Mouse (Mus musculus): Measurements from ENCODE around the gene Cep41. TPM values are rescaled to one million over a fixed set of nuclear protein-coding genes. Genes with fewer than 3 reads are reported as not detected.

The Cep41 gene
- polyA plus RNA-seq, 2 experiments, result 44.3 to 50.9 TPM

DNA sequence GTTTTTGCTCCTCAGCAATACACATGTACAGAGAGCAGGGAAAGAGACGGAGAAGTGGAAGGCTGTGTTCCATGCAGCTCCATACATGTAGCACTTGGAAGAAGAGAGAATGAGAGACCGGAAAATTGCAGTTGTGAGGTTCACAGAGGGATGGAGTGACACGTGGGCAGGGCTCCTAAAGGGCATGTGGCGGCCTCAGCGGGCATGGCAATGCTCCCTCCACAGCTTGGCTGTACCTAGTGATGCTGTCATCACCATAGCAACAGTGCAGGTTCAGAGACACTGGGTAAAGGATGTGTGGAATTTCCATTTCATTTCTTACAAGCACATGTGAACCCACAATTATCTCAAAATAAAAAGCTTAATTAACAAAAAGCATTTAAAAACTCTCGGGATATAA, 15.1 kb downstream of the Cep41 start:
- 71% methylated on average over 6 of the region's 6 CpGs for WGBS
- peak overlapping the region; percentile 70 for H3K27ac ChIP-seq (replicated peaks; ENCODE audit: low read depth, low read length)
- H3K9ac ChIP-seq (ENCODE audit: low read depth, low read length, severe bottlenecking), result no peak overlapping the region
- no peaks in the 10 kb centered on the region for H3K9me3 ChIP-seq (ENCODE audit: control insufficient read depth, low read length)
- no peaks in the 10 kb centered on the region for H3K27me3 ChIP-seq (ENCODE audit: control insufficient read depth, insufficient read depth, low read length)
- ATAC-seq (ENCODE audit: low FRiP score, low read depth) (no peak), DNase-seq (ENCODE audit: low spot score) (no peak)
- TF ChIP-seq POLR2A (IDR thresholded peaks at IDR 0.05; ENCODE audit: borderline replicate concordance, extremely low read depth, insufficient read depth, insufficient read length), result no peak
- no peak overlapping the region for H3K4me3 ChIP-seq (replicated peaks; ENCODE audit: low read length)
- peaks cover 67% of the 10 kb centered on the region for H3K4me1 ChIP-seq (ENCODE audit: control insufficient read depth, insufficient read depth, low read length)
- H3K36me3 ChIP-seq (ENCODE audit: control insufficient read depth, insufficient read depth, low read length), result no peaks in the 10 kb centered on the region
- H3K4me2 ChIP-seq (replicated peaks; ENCODE audit: low read depth, low read length, severe bottlenecking), result no peak overlapping the region

- no peaks in the 10 kb centered on the region for H3K36me3 ChIP-seq (ENCODE audit: control insufficient read depth, insufficient read depth, low read length)
- no peak overlapping the region for H3K9ac ChIP-seq (ENCODE audit: low read depth, low read length, severe bottlenecking)
- no peak for TF ChIP-seq POLR2A (IDR thresholded peaks at IDR 0.05; ENCODE audit: borderline replicate concordance, extremely low read depth, insufficient read depth, insufficient read length)
- DNase-seq (ENCODE audit: low spot score) (no peak), ATAC-seq (ENCODE audit: low FRiP score, low read depth) (no peak)
- peaks cover 67% of the 10 kb centered on the region for H3K4me1 ChIP-seq (ENCODE audit: control insufficient read depth, insufficient read depth, low read length)
- H3K27me3 ChIP-seq (ENCODE audit: control insufficient read depth, insufficient read depth, low read length), result no peaks in the 10 kb centered on the region
- H3K4me3 ChIP-seq (replicated peaks; ENCODE audit: low read length), result no peak overlapping the region
- H3K27ac ChIP-seq (replicated peaks; ENCODE audit: low read depth, low read length), result 0 out of 2 replicates have a peak overlapping the region, but pooled peaks have one; percentile 45
- no peaks in the 10 kb centered on the region for H3K9me3 ChIP-seq (ENCODE audit: control insufficient read depth, low read length)
- no peak overlapping the region for H3K4me2 ChIP-seq (replicated peaks; ENCODE audit: low read depth, low read length, severe bottlenecking)
- 78% methylated on average over 9 of the region's 9 CpGs for WGBS
Measured at GRCm38 (mm10) chr6:30677591-30677990, 16.0 kb downstream of the Cep41 start.

GRCm38 (mm10) chr6:30676506-30676905, 17.0 kb downstream of the Cep41 start:
- peaks cover 64% of the 10 kb centered on the region for H3K4me1 ChIP-seq (ENCODE audit: control insufficient read depth, insufficient read depth, low read length)
- WGBS, result 65% methylated on average over 6 of the region's 6 CpGs
- peak overlapping the region; percentile 97; the same call in 1 of the 2 replicates for H3K27ac ChIP-seq (replicated peaks; ENCODE audit: low read depth, low read length)

GRCm38 (mm10) chr6:30675281-30675771, 18.2 kb downstream of the Cep41 start:
- DNase-seq (ENCODE audit: low spot score) (peak; percentile 54), ATAC-seq (ENCODE audit: low FRiP score, low read depth) (peak; percentile 62)
- Histone ChIP-seq H3K9ac (ENCODE audit: low read depth, low read length, severe bottlenecking) (peak overlapping the region; percentile 49), H3K27ac (replicated peaks; ENCODE audit: low read depth, low read length) (peak overlapping the region; percentile 97), H3K9me3 (ENCODE audit: control insufficient read depth, low read length) (no peaks in the 10 kb centered on the region), H3K27me3 (ENCODE audit: control insufficient read depth, insufficient read depth, low read length) (no peaks in the 10 kb centered on the region), H3K4me2 (replicated peaks; ENCODE audit: low read depth, low read length, severe bottlenecking) (peak overlapping the region; percentile 34), H3K36me3 (ENCODE audit: control insufficient read depth, insufficient read depth, low read length) (no peaks in the 10 kb centered on the region), H3K4me3 (replicated peaks; ENCODE audit: low read length) (peak overlapping the region; percentile 12; the same call in 1 of the 2 replicates), H3K4me1 (ENCODE audit: control insufficient read depth, insufficient read depth, low read length) (peaks cover 59% of the 10 kb centered on the region)
- no peak for TF ChIP-seq POLR2A (IDR thresholded peaks at IDR 0.05; ENCODE audit: borderline replicate concordance, extremely low read depth, insufficient read depth, insufficient read length)
- WGBS, result 10% methylated on average over 11 of the region's 11 CpGs

More at GRCm38 (mm10) chr6:30676506-30676905, 17.0 kb downstream of the Cep41 start:
- no peak for DNase-seq (ENCODE audit: low spot score)
- no peak for TF ChIP-seq POLR2A (IDR thresholded peaks at IDR 0.05; ENCODE audit: borderline replicate concordance, extremely low read depth, insufficient read depth, insufficient read length)
- Histone ChIP-seq H3K9ac (ENCODE audit: low read depth, low read length, severe bottlenecking) (no peak overlapping the region), H3K27me3 (ENCODE audit: control insufficient read depth, insufficient read depth, low read length) (no peaks in the 10 kb centered on the region), H3K36me3 (ENCODE audit: control insufficient read depth, insufficient read depth, low read length) (no peaks in the 10 kb centered on the region), H3K9me3 (ENCODE audit: control insufficient read depth, low read length) (no peaks in the 10 kb centered on the region), H3K4me2 (replicated peaks; ENCODE audit: low read depth, low read length, severe bottlenecking) (no peak overlapping the region), H3K4me3 (replicated peaks; ENCODE audit: low read length) (no peak overlapping the region)
- no peak for ATAC-seq (ENCODE audit: low FRiP score, low read depth)

GRCm38 (mm10) chr6:30674714-30675280, 18.8 kb downstream of the Cep41 start:
- Histone ChIP-seq H3K27me3 (ENCODE audit: control insufficient read depth, insufficient read depth, low read length) (no peaks in the 10 kb centered on the region), H3K27ac (replicated peaks; ENCODE audit: low read depth, low read length) (peak overlapping the region; percentile 97), H3K4me2 (replicated peaks; ENCODE audit: low read depth, low read length, severe bottlenecking) (peak overlapping the region; percentile 34), H3K36me3 (ENCODE audit: control insufficient read depth, insufficient read depth, low read length) (no peaks in the 10 kb centered on the region), H3K9me3 (ENCODE audit: control insufficient read depth, low read length) (no peaks in the 10 kb centered on the region), H3K4me1 (ENCODE audit: control insufficient read depth, insufficient read depth, low read length) (peaks cover 60% of the 10 kb centered on the region), H3K9ac (ENCODE audit: low read depth, low read length, severe bottlenecking) (peak overlapping the region; percentile 49), H3K4me3 (replicated peaks; ENCODE audit: low read length) (peak overlapping the region; percentile 12; the same call in 1 of the 2 replicates)
- 16% methylated on average over 9 of the region's 9 CpGs for WGBS
- peak; percentile 64 for ATAC-seq (ENCODE audit: low FRiP score, low read depth)
- peak; percentile 86 for DNase-seq (ENCODE audit: low spot score)
- no peak for TF ChIP-seq POLR2A (IDR thresholded peaks at IDR 0.05; ENCODE audit: borderline replicate concordance, extremely low read depth, insufficient read depth, insufficient read length)
